Mouse (Mus musculus) cerebellum, adult 18-20 months (tissue): ENCODE results near the gene Mmp12.
"Not testable (repeated sequence)": the region's sequence is repeated elsewhere in the genome, so short reads cannot be mapped to it uniquely, and the experiment has no call there.

ENCODE experiments used
- DNase-seq, 2 experiments: peaks; one replicate each; pipeline ENCODE4 v3.0.0; 2021

The Mmp12 gene

GRCm38 (mm10) chr9:7344107-7344506 is at the start of gene Mmp12:
TSS of gene Mmp12 (plus strand) at chr9:7344381.
- DNase-seq: no peak

- no peak for DNase-seq
These were observed 12.3 kb upstream of the Mmp12 start for GRCm38 (mm10) chr9:7331847-7332246.

DNA sequence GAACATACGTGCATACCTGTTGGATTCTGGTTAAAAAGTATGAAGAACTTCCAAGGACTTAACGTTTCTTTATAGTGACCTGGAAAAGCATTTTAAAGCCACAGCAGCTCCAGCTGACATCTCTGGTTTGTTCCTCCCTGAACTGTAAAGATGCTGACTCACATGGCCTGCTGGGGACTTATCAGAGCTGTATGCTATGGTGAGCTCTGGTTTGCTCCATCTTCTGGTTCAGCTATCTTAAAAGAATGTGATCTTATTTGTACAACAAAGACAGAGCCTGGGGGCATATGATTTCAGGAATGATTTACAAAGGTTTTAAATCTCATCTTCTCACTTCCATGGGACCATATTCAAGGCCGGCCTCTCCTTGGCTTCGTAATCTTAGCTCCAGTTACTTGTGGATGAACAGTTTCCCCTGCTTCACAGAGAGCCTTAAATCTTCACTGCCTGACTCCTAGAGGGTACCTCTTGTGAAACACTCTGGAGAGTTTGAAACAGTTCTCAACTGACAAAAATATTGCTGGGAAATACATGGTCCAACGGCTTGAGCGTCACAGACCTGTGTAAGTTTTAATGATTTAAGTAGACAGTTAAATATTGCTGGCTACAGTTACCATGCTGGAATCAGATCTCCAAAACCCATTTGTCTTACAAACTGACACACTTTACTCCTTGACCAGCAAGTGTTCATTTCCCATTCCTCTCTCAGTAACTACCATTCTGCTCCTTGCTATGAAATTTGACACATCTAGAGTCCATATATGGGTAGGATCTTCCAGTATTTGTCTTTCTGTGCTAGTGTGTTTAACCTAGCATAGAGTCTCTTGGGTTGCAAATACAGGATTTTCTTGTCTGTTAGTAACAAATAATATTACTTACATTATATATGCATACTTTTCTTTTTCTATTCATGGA is 8.2 kb upstream of the Mmp12 start:
- no peak for DNase-seq

GRCm38 (mm10) chr9:7336740-7337483 is 7.3 kb upstream of the Mmp12 start:
- DNase-seq: no peak

DNA sequence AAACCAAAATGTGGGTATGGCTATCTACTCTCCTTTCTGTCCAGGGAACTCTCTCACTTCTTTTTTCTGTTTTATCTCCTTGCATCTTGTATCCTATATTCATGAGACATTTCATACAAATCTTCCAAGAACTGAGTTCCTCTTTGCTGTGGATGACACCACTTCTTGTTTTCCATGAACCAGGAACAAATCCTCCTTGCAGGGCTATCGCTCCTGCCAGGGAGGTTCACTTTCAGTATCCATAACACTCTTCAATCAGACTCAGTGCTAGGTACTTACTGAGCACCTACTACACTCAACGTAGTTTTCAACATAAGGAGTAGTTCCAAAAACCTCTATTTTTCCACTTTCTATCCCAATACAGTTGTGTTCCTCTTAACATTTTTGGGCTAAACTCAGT is 1.3 kb downstream of the Mmp12 start:
- no peak for DNase-seq

DNA sequence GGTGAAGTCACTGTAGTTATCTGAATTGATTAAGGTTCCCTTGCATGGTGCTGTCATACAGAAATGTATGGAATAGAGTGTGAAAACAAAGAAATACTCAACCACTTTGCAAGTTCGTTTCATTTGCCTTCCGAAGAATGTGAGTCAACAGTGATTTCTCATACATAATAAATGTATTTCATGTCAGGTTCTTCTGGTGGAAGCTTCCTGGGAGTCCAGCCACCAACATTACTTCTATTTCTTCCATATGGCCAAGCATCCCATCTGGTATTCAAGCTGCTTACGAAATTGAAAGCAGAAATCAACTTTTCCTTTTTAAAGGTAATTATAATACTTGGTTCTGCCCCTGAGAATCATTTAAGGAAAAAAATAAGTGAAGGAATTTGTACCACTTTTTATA is 10.4 kb downstream of the Mmp12 start:
- no peak for DNase-seq

DNA sequence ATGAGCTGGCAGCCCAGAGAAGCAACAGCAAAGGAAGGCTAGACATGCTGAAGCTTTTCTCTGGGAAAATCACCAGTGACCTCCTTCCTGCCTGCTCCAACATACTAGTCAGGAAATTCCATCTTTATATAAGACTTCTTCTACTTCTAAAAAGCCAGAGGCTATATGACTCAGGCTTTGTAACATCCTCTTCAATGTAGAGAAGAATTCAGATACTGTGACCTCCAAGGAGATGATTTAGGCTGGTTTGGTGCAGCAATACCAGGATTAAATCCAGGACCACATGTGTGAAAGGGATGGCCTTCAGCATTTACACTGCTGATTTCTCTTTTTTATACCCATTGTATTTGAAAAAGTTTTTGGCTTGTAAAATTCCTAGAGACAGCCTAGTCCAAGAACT is 43.8 kb downstream of the Mmp12 start, which contains the start of gene Mmp1b:
Mmp1b (minus strand) TSS at position 101 of the 400 bp plus-strand sequence.
- no peak for DNase-seq

GRCm38 (mm10) chr9:7396556-7396955 is 52.4 kb downstream of the Mmp12 start:
- not testable (repeated sequence) for DNase-seq
